Mouse (Mus musculus) adrenal gland (tissue): ENCODE results near the gene Twistnb.

Experiments
- intact Hi-C: fragments of 180-260 bp; cut with DNase I; formaldehyde crosslinking; loops from one replicate; pipeline ENCODE4 v1.15.1; 2025
- long read RNA-seq, 2 experiments: library from polyadenylated mRNA; unstranded; transcript quantifications; one replicate each; pipeline ENCODE4 v2.0.0; 2020; ENCODE audit warnings: borderline replicate concordance in 1 of 2; ENCODE audit not compliant: insufficient replicate concordance in 1 of 2

Gene Twistnb
- long read RNA-seq, experiment 1, full-length matches to known transcripts = 22 of 26 reads
- long read RNA-seq, experiment 1, partial matches to known transcripts = 1 of 26 reads
- long read RNA-seq, experiment 1, other reads (novel, unspliced or antisense) = 3 of 26 reads
- long read RNA-seq, experiment 2, full-length matches to known transcripts = 55 of 61 reads
- long read RNA-seq, experiment 2, partial matches to known transcripts = 0 of 61 reads
- long read RNA-seq, experiment 2, other reads (novel, unspliced or antisense) = 6 of 61 reads

DNA sequence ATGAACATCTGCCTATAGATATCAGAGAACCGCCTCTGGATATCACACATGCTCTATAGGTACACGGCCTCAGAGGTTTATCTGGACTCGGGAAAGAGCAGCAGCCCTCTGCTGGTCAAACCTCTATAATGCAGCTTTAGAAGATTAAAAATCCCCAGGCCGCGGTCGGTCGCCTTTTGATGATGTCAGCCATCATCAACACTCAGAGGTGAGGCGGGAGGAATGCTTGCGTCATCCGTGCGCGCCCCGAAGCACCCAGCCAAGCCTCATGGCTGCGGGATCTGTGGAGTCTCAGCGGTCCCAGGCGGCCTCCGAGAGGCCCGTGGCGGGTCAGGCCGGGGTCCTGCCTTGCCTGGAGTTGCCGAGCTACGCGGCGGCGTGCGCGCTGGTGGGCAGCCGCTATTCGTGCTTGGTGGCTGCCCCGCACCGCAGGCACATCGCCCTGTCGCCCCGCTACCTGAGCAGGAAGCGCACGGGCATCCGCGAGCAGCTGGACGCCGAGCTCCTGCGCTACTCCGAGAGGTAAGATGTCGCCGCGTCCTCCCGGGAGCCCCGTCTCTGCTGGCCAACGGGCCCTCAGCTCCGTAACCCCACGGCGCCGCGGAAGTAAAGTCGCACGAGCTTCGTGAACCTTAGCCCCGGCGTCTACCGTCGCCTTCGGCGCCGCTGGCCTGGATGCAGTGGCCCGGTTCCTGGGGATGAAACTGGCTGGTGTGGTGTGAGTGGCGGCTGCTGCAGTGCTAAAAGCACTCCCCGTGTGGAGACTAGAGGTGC lies at the start of gene Twistnb:
Twistnb (plus strand) TSS at position 249 of the 774 bp plus-strand sequence.
- intact Hi-C loops = no loop called here

DNA sequence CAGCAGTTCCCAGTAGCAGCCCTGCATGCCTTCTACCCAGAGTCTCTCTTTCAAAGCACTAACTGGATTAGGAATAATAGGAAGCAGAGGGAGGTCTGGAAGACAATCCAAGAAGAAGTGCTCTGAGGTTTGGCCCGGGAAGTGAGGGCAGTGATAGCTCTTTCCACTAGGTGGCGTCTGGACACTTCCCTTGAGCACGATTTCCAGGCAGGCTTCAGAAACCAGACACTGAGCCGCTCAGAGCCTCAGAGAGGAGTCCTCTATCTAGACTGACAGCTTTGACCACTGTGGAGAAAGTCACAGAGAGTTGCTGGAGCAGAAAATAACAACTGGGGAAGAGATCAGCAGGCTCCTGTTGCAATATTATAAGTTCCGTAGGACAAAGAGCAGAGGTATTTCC lies 40.6 kb upstream of the Twistnb start:
- intact Hi-C loops = loop anchor here (5.0 kb wide), 1 partner anchor 33 kb away; no protein-coding TSS in a partner anchor

DNA sequence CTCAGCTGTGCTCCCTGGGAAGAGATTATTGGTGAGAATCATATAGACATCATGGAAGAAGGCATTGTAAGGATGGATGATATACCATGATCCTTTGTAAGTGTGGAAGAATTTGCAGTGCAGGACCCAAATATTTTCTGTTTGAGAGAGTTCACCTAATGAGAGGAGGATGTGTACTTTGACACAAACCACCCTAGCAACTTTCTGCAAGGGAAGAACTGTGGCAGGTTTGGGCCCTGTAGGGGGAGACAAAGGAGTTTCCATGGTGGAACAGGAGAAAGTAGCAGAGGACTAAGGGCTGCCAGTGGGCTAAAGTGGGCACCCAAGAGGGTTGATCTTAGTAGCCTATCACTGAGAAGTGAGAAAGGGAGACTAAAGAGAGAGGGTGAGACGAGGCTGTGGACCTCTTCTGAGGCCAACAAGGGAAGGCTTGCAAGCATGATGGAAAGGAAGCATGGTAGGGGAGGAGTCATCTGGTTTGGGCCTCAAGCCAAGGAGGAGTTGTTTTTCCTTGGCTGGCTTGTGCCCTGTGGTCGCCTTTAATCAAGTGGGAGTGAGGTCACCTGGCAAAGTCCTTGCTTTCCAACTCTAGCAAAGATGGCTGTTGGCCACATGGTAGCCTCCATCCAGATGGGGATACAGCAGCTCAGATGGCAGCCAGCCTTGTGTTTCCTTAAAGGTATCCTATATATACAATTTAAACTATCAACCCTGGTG lies 38.4 kb upstream of the Twistnb start:
- intact Hi-C loops = no loop called here

DNA sequence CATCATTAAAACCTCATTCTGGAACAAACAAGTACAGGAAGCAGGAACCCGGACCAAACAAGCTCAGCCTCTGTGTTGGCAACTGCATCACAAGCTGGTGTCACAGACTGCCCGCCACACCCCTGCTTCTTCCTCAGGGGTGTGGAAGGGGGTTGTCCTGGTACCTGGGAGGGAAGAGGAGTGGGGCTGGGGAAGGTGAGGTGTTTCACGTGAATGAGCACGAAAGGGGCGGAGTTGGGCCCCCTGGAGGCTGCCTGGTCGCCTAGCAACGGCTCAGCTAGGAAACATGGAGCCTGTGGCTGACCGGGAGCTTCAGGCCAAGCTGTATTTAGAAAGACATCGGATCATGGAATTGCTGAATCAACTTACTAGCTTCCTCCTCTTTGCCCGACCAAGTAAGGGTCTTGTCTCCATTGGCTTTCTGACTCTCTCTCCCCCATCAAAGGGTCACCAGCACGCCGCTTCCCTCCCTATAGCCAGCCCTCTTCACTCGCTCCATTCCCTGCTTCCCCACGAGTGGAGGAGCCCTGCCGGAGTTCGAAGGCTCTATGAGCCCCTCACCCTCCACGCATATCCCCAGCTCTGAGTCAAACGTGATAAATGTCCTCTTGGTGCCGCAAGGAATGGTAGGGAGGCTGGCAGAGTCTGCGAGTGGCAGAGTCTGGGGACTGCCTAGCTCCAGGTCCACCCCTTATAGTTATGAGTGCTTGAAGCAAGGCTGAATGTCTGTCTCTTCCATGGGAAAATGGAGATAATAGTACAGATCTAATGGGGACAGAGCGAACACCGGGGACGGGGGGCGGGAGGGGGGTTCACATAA lies 34.4 kb upstream of the Twistnb start, which contains the start of gene Efcab10:
Efcab10 (plus strand) TSS at position 51 of the 820 bp plus-strand sequence.
- intact Hi-C loops = no loop called here

DNA sequence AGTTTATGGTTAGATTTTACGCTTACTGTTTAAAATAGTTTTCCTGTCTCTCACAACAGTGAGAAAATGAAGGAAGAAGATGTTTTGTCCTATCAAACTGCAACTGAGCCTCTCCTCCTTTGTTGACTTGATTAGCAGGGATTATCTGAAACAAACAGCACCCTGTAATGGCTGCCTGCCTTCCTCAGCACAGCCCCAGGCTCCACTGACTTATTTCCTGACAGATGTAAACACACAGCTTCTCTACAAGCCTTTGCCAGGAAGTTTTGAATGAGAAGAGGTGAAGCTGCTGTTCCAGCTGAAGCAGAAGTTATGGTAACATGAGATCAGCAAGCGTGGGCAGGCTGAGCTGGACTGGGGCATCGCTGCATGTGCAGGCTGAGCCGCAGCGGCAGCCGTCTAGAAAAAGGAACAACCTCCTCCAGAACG lies 26.2 kb upstream of the Twistnb start:
- intact Hi-C loops = no loop called here

DNA sequence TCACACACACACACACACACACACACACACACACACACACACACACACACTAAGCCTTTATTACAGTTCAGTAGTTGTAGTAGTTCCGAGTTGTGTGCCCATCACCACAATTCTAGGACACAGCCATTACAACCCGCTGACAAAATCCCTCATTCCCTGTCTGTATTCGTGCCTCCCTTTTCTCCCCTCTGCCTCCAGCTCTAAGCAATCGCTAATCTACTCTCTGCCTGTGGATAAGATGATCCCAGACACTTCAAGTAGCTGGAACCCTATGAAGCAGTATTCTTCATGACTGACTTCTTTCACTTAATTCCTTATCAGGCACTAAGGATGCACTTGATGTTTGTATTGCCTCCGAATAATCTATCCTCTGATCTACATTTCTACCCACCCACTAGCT lies 24.4 kb upstream of the Twistnb start:
- intact Hi-C loops = no loop called here

DNA sequence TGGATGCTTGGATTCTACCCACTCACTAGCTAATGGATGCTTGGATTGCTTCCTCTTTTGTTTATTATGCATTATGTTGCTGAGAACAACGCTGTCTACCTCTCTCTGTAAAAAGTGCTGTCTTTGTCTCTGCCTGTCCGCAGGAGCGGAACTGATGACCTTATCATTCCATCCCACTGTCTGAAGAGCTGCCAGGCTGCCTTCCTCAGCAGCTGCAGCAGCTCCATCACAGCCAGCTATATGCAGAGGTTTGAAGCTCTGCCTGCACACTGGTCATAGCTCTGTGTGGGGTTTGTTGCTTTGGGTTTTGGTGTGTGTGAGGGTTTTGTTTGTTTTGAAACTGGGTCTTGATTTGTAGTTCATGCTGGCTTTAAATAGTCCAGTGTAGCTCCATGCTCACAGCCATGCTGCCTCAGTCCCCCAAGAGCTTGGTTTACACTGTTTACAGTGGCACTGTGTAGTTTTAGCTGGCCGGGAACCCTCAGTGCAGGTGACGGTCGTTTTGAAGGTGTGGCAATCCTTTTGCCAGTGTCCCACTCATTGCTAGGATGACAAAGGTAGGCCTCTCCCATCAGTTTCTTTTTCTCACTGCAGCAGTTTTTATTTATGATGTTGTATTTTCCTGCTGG lies 23.9 kb upstream of the Twistnb start:
- intact Hi-C loops = no loop called here

DNA sequence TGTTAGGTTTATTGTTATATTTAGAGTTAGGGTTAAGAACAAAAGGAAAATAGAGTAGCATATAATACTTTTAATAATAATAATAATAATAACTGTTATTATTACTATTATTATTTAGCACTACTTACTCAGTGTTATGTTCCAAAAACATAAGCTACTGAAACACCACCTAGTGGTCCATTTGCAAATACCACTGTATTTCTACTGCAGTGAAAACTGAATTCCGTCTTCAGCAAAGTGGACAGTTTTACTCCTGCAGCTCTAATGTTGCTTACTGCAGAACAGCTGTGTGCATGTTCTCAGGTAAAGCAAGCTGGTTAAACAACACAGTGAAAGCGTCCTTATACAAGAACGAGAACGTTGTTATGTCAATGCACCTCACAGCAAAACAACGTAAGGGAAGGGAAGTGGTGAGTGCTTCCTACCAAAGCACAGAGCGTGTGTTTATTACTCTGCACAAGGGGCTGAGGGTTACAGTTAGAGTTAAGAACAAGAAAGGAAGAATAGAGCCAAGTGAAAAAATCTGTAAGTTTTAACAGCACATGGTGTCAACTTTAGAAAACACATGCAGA lies 17.8 kb upstream of the Twistnb start:
- intact Hi-C loops = no loop called here

DNA sequence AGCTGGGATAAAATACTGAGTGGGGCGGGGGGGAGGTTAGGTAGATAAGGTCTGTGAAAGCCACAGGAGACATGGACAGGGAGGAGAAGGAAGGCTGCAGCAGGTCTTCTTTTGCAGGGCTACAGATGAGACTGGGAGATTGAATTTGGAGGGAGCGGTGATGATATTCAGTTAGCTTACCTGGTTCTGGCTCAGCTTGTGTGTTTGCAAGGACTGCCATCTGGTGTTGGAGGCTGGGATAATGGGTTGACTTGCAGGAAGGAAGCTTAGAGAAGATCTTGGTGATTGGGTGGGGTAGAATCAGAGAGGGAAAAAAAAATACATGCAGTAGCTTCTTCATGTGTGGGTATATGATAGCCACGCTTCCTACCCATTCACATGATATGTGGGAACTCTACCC lies 5.1 kb upstream of the Twistnb start:
- intact Hi-C loops = loop anchor here (5.0 kb wide), 1 partner anchor 37 kb away; no protein-coding TSS in a partner anchor

DNA sequence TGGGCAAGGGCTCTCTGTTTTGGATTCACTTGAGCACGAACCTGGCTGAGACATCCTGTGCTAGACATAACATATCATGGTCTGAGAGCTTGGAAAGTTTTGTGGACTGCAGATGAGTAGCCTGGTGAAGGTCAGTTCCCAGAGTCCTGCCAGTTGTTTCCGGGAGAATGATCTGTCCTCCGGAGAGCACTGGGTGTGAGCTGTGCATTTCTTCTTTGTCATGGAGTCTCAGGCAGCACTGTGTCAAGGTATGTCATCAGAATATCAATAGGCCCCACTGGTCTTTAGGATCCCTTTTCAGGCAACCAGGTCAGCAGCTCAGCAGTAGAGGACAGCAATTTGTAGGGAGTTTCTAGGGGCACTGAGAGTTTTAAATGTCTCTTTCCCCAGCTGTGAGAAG lies 2.1 kb upstream of the Twistnb start:
- intact Hi-C loops = no loop called here

DNA sequence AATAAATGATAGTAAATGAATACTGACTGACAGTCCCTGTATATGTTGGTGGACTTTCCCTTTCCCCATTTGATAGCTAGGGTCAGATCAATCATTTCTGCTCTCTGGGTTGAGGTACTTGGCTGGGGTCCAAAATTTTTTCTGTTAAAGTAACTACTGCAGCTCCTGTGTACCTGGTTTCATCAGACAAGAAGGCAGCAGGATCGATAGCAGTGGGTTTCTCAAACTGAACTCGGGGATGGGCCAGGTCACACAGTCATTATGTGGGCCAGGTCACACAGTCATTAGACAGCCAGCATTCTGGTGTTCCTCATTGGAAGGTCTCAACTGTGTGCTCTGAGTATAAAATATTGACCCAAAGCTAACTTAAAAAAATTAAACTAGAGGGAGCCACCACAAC lies 1.7 kb upstream of the Twistnb start:
- intact Hi-C loops = no loop called here

DNA sequence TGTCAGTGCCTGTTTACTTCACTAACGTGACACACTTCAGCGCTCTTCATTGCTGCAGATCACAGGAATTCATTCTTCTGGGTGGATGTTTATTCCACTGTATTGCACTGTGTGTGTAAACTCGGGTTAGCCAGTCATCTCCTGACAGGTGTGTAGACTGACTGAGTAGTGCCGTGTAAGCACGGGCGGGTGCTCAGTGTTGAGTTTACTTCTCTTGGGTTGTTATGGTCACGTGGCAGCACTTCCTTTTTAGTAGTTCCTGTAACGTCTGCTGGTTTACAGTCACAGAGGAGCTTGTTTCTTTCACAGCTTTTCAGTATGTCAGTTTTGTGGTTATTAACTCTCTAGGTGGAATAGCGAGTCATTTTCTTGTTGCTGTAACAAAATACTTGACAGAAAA lies 4.4 kb downstream of the Twistnb start:
- intact Hi-C loops = no loop called here

DNA sequence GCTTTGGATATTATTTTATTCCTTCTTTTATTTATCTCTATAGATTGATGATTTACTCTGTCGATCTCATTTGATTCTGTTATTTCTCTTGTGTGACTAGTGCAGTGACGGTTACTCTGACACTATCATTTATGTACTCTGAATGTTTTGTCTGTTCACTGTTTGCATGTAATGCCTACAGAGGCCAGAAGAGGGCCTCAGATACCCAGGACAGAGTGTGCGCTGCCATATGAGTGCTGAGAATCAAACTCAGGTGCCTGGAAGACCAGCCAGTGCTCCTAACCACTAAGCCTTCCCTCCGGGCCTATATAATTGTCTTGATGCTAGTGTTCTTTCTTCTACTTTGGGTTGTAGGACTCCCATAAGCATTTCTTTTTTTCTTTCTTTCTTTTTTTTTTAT lies 5.3 kb downstream of the Twistnb start:
- intact Hi-C loops = no loop called here

DNA sequence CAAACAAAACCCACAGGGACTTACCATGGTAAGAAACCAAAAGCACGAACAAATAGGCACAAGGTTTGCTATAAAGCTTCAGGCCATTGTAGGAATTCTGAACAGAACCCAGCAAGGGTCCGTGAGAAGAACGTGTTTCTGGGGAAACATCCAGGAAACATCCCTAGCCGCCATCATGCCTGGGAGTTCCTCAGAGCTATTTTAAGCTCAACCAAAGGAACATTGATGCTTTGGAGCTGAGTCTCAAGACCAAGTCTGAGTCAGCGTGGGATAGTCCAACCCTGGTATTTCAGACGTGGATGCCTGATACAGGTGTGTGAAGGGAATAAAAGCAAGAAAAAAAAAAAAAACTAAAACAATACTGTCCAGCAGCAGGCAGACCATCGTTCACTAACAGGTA lies 26.0 kb downstream of the Twistnb start:
- intact Hi-C loops = no loop called here

DNA sequence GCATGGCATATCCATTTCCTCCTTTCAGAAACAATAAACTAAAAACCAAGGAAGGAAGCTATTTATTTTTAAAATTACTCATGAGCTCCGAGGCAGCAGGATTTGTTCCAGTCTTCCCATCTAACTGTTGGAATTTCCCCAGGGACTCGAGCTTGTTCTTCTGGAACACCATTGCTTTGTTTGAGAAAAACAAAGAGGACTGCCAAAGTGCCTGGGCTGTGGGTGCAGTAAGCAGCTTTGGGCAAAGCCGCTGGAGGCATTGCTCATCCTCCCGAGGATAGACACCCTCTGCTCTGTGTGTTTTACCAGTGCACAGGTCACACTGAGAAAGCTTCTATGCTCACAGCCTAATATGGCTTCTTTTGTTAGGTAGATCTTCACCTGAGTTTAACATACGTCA lies 26.8 kb downstream of the Twistnb start:
- intact Hi-C loops = no loop called here

DNA sequence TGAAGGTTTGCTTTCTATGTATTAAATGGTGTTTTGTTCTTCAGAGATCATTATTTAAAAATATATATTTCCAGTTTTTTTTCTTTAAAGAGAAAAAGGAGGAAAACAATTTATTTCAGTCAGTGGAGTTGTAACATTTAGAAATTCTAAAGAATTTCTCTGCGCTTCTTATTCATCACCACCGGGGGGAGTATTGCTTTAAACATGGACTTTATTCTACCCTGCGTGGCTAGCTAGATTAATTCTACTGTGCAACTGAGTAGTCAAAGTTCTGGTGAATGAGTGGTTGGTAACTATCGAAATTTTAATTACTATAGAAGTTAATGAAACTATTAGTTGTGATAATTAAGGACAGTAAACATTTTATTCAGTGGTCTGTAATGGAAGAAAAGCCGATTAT lies 51.5 kb downstream of the Twistnb start:
- intact Hi-C loops = loop anchor here (10.0 kb wide), 1 partner anchor 954 kb away; no protein-coding TSS in a partner anchor

DNA sequence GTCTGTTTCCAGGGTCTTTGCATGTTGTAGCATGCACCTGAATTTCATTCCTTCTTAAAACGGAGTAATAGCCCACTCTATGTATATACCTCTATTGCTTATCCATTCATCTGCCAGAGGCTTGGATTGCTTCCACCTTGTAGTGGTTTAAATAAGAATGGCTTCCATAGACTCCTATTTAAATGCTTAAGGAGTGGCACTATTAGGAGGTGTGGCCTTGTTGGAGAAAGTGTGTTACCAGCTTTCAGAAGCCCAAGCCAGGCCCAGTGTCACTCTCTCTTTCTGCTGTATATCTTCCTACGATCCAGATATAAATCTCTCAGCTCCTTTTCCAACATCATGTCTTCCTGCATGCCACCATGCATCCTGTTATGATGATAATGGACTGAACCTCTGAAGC lies 53.5 kb downstream of the Twistnb start:
- intact Hi-C loops = loop anchor here (10.0 kb wide), 1 partner anchor 952 kb away; no protein-coding TSS in a partner anchor
